Mouse (Mus musculus): Measurements from ENCODE around the gene Npas2.

DNA sequence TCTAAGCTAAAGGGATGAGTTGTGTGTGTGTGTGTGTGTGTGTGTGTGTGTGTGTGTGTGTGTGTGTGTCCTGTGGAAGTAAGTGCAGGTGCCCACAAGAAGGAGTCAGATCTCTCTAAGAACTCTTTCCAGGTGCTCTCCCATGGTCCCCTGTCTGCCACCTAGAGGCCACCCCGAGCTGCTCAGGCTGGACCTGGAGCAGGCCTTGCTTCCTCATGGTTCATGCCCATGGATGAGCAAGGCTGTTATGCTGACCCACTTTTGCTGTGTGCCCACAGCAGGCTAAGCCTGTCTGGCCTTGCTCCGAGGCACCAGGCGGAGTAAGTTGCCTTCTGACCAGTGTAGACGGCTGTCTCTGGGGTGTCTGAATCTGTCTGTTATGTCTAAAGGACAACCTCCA, 60.2 kb downstream of the Npas2 start:
- TF ChIP-seq CTCF (IDR thresholded peaks at IDR 0.05; ENCODE audit: borderline replicate concordance, insufficient read depth, low read depth, low read length) = peak; percentile 59
- TF ChIP-seq POLR2A (IDR thresholded peaks at IDR 0.05; ENCODE audit: borderline replicate concordance, insufficient read depth, low read length) = no peak
